Mouse (Mus musculus) bone marrow, adult 2 months (tissue): Measurements from ENCODE around the gene Enpp6.

ENCODE experiments used
- CTCF ChIP-seq: fragments of 200-500 bp; IDR thresholded peaks from 2 replicates; pipeline ENCODE4 v1.5.1; 2011; ENCODE audit warnings: low read length, control low read depth; ENCODE audit not compliant: control insufficient read depth, insufficient read depth
- POLR2A ChIP-seq: fragments of 200-500 bp; IDR thresholded peaks from 2 replicates; pipeline ENCODE4 v1.6.1; 2011; ENCODE audit warnings: low read depth, mild to moderate bottlenecking, control low read depth, low read length, borderline replicate concordance; ENCODE audit not compliant: control insufficient read depth

DNA sequence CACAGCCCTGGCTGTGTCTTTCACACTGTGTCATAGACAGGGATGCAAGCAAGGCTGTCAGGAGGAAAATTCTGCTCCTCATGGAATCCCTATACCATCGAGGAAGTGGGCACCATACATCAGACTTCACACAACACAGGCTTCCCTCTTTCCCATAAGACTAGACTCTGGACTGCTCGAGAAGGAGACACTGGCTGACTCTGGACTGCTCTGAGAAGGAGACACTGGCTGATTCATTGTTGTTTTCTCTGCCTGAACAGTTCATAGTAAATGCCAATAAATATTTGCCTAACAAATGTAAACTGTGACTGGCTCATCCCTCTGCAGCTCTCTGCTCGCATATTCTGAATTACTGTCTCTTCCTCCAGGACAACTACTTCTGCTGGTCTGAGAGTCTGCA, 66.0 kb downstream of the Enpp6 start:
- TF ChIP-seq CTCF: no peak
- TF ChIP-seq POLR2A: no peak
